Mouse (Mus musculus) MEL (cell line): ENCODE results near the gene Nemf. TPM values are rescaled to one million over a fixed set of nuclear protein-coding genes. Genes with fewer than 3 reads are reported as not detected.

ENCODE experiments used
- DNase-seq: peaks from one replicate; pipeline ENCODE4 v3.0.0; 2011; ENCODE audit warnings: low read depth, low spot score
- H3K27ac ChIP-seq: 2 replicates; pipeline ENCODE4 v1.5.1; 2012; ENCODE audit warnings: low read depth, mild to moderate bottlenecking, control low read depth, low read length, moderate library complexity; ENCODE audit not compliant: control insufficient read depth
- H3K27me3 ChIP-seq, 2 experiments: fragments of 150-350 bp in 1 of 2; sonication (generic) in 1 of 2; 2 replicates each; pipeline ENCODE4 v1.6.1; 2012; ENCODE audit warnings: low read length in 2 of 2, mild to moderate bottlenecking in 2 of 2, improper control_type of control experiment in 1 of 2, moderate library complexity in 1 of 2; ENCODE audit not compliant: insufficient read depth in 2 of 2, control insufficient read depth in 1 of 2
- H3K36me3 ChIP-seq, 2 experiments: 2 replicates each; pipeline ENCODE4 v1.6.1; 2012 to 2014; ENCODE audit warnings: low read length in 2 of 2, improper control_type of control experiment in 1 of 2, inconsistent platforms in 1 of 2, mild to moderate bottlenecking in 1 of 2; ENCODE audit not compliant: insufficient read depth in 2 of 2, control insufficient read depth in 1 of 2
- H3K4me1 ChIP-seq, 2 experiments: fragments of 150-350 bp in 1 of 2; sonication (generic) in 1 of 2; 2 replicates each; pipeline ENCODE4 v1.6.1; 2012; ENCODE audit warnings: low read length in 2 of 2, improper control_type of control experiment in 1 of 2, mild to moderate bottlenecking in 1 of 2; ENCODE audit not compliant: insufficient read depth in 2 of 2, control insufficient read depth in 1 of 2
- H3K4me3 ChIP-seq, 2 experiments: fragments of 150-350 bp in 1 of 2; sonication (generic) in 1 of 2; 2 replicates each; pipeline ENCODE4 v1.5.1; 2012; ENCODE audit warnings: low read depth in 2 of 2, low read length in 2 of 2, mild to moderate bottlenecking in 2 of 2, moderate library complexity in 2 of 2, control low read depth in 1 of 2, improper control_type of control experiment in 1 of 2; ENCODE audit not compliant: control insufficient read depth in 1 of 2, insufficient read depth in 1 of 2
- H3K79me2 ChIP-seq: 2 replicates; pipeline ENCODE4 v1.6.1; 2012; ENCODE audit warnings: mild to moderate bottlenecking, low read length, moderate library complexity; ENCODE audit not compliant: control insufficient read depth, poor library complexity, insufficient read depth
- H3K9ac ChIP-seq: 2 replicates; pipeline ENCODE4 v1.6.1; 2012; ENCODE audit warnings: low read depth, mild to moderate bottlenecking, control low read depth, low read length, moderate library complexity; ENCODE audit not compliant: control insufficient read depth, poor library complexity, severe bottlenecking
- H3K9me3 ChIP-seq: fragments of 150-350 bp; sonication (generic); replicated peaks from 2 replicates; pipeline ENCODE4 v1.6.1; 2012; ENCODE audit warnings: mild to moderate bottlenecking, low read length, improper control_type of control experiment, moderate library complexity; ENCODE audit not compliant: insufficient read depth
- BHLHE40 ChIP-seq: IDR thresholded peaks from 2 replicates; pipeline ENCODE4 v1.6.1; 2012; ENCODE audit warnings: low read depth, mild to moderate bottlenecking, inconsistent platforms, low read length, improper control_type of control experiment, borderline replicate concordance
- CHD1 ChIP-seq: IDR thresholded peaks from 2 replicates; pipeline ENCODE4 v1.6.1; 2012; ENCODE audit warnings: low read depth, mild to moderate bottlenecking, inconsistent platforms, low read length, improper control_type of control experiment
- CHD2 ChIP-seq: IDR thresholded peaks from 2 replicates; pipeline ENCODE4 v1.6.1; 2011; ENCODE audit warnings: low read length, improper control_type of control experiment
- E2F4 ChIP-seq: IDR thresholded peaks from 2 replicates; pipeline ENCODE4 v1.6.1; 2011; ENCODE audit warnings: low read depth, low read length, improper control_type of control experiment, borderline replicate concordance
- ETS1 ChIP-seq: IDR thresholded peaks from 2 replicates; pipeline ENCODE4 v1.6.1; 2012; ENCODE audit warnings: low read depth, mild to moderate bottlenecking, inconsistent platforms, low read length, improper control_type of control experiment, moderate library complexity
- GABPA ChIP-seq: IDR thresholded peaks from 2 replicates; pipeline ENCODE4 v1.6.1; 2012; ENCODE audit warnings: low read depth, mild to moderate bottlenecking, inconsistent platforms, low read length, improper control_type of control experiment, moderate library complexity
- GATA1 ChIP-seq: IDR thresholded peaks from 2 replicates; pipeline ENCODE4 v1.6.1; 2011; ENCODE audit warnings: low read depth, low read length, improper control_type of control experiment
- HCFC1 ChIP-seq: IDR thresholded peaks from 2 replicates; pipeline ENCODE4 v1.6.1; 2012; ENCODE audit warnings: low read depth, mild to moderate bottlenecking, inconsistent platforms, low read length, improper control_type of control experiment, moderate library complexity
- JUND ChIP-seq: IDR thresholded peaks from 2 replicates; pipeline ENCODE4 v1.6.1; 2011; ENCODE audit warnings: low read depth, mild to moderate bottlenecking, improper control_type of control experiment, low read length
- MAFK ChIP-seq: IDR thresholded peaks from 2 replicates; pipeline ENCODE4 v1.6.1; 2011; ENCODE audit warnings: low read depth, mild to moderate bottlenecking, low read length, improper control_type of control experiment, borderline replicate concordance
- MEF2A ChIP-seq: IDR thresholded peaks from 2 replicates; pipeline ENCODE4 v1.6.1; 2014; ENCODE audit warnings: low read depth, mild to moderate bottlenecking, inconsistent platforms, low read length, improper control_type of control experiment; ENCODE audit not compliant: poor library complexity, insufficient replicate concordance, severe bottlenecking; ENCODE audit errors: extremely low read depth
- MYC ChIP-seq: IDR thresholded peaks from 2 replicates; pipeline ENCODE4 v1.6.1; 2011; ENCODE audit warnings: low read depth, mild to moderate bottlenecking, low read length, improper control_type of control experiment, moderate library complexity
- NRF1 ChIP-seq: IDR thresholded peaks from 2 replicates; pipeline ENCODE4 v1.6.1; 2014; ENCODE audit warnings: low read depth, mild to moderate bottlenecking, inconsistent platforms, low read length, improper control_type of control experiment, moderate library complexity; ENCODE audit not compliant: poor library complexity, insufficient read depth, severe bottlenecking
- POLR2A ChIP-seq, 2 experiments: IDR thresholded peaks; 2 replicates each; pipeline ENCODE4 v1.6.1; 2011 to 2012; ENCODE audit warnings: low read length in 2 of 2, mild to moderate bottlenecking in 2 of 2, control low read depth in 1 of 2, improper control_type of control experiment in 1 of 2, low read depth in 1 of 2, moderate library complexity in 1 of 2; ENCODE audit not compliant: control insufficient read depth in 1 of 2, insufficient read depth in 1 of 2, poor library complexity in 1 of 2
- POLR2AphosphoS2 ChIP-seq: IDR thresholded peaks from 2 replicates; pipeline ENCODE4 v1.6.1; 2011; ENCODE audit warnings: low read length, improper control_type of control experiment
- RAD21 ChIP-seq: IDR thresholded peaks from 2 replicates; pipeline ENCODE4 v1.6.1; 2011; ENCODE audit warnings: mild to moderate bottlenecking, low read depth, low read length, improper control_type of control experiment
- RCOR1 ChIP-seq: IDR thresholded peaks from 2 replicates; pipeline ENCODE4 v1.6.1; 2012; ENCODE audit warnings: low read depth, mild to moderate bottlenecking, inconsistent platforms, low read length, improper control_type of control experiment
- TAL1 ChIP-seq: IDR thresholded peaks from 2 replicates; pipeline ENCODE4 v1.6.1; 2012; ENCODE audit warnings: mild to moderate bottlenecking, inconsistent platforms, low read length, moderate library complexity, mixed read lengths
- TCF12 ChIP-seq: IDR thresholded peaks from 2 replicates; pipeline ENCODE4 v1.6.1; 2014; ENCODE audit warnings: low read depth, mild to moderate bottlenecking, inconsistent platforms, low read length, improper control_type of control experiment, moderate library complexity
- UBTF ChIP-seq: IDR thresholded peaks from 2 replicates; pipeline ENCODE4 v1.6.1; 2012; ENCODE audit warnings: low read depth, mild to moderate bottlenecking, inconsistent platforms, low read length, improper control_type of control experiment, moderate library complexity, borderline replicate concordance; ENCODE audit not compliant: insufficient read depth
- ZNF384 ChIP-seq: IDR thresholded peaks from 2 replicates; pipeline ENCODE4 v1.6.1; 2012; ENCODE audit warnings: low read depth, mild to moderate bottlenecking, inconsistent platforms, low read length, improper control_type of control experiment
- polyA plus RNA-seq, 2 experiments: library from polyadenylated mRNA; stranded (reverse) in 1 of 2; unstranded in 1 of 2; fragments of >175 nt in 1 of 2; fragments of >200 nt in 1 of 2; gene quantifications; 2 replicates each; pipeline versions ENCODE4 v1.2.1 to v1.2.4; 2012; ENCODE audit warnings: low replicate concordance in 2 of 2, low read depth in 1 of 2; ENCODE audit not compliant: insufficient read length in 2 of 2, insufficient read depth in 1 of 2, missing spikeins in 1 of 2
- total RNA-seq: library from RNA; depleted of rRNA; stranded (reverse); fragments of 300-350 nt; gene quantifications from 2 replicates; pipeline ENCODE4 v1.2.3, GENCODE M21; 2012

The Nemf gene
- total and polyA plus RNA-seq, 3 experiments = 30.2 to 33.4 TPM; not detected in 1

DNA sequence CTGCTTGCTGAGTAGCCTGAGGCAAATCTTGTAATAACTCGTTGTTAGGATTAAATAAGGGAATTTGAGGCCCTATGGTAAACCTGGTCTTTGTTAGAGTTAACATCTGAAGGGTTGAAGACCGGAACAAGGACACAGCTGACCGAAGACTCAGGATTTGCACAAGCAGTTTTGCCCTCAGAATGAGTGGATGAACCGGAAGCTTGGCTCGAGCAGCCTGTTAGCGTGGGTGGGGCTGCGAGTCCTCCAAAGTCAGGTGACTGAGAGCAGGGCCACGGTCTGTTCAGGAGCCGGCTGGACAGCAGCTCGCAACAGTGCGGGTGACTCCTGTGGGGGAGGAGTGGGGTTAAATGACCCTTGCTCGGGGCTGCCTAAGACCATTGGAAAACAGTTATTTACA is 57.7 kb downstream of the Nemf start:
- Histone ChIP-seq H3K79me2 (peaks cover 18% of the 10 kb centered on the region), H3K9ac (no peak overlapping the region), H3K27me3 (no peaks in the 10 kb centered on the region), H3K27ac (no peak overlapping the region), H3K4me1 (peaks cover 8 to 16% of the 10 kb centered on the region in 2 experiments; a peak in 3 of 4 replicates), H3K36me3 (peaks cover 5 to 13% of the 10 kb centered on the region in 2 experiments), H3K9me3 (no peaks in the 10 kb centered on the region), H3K4me3 (no peak overlapping the region)
- TF ChIP-seq NRF1 (no peak), RCOR1 (no peak), MAFK (no peak), BHLHE40 (no peak), HCFC1 (no peak), ETS1 (no peak), ZNF384 (no peak), RAD21 (no peak), E2F4 (no peak), GATA1 (no peak), MYC (no peak), TAL1 (no peak)
- no peak for DNase-seq

- Histone ChIP-seq H3K36me3 (peaks cover 2 to 15% of the 10 kb centered on the region in 2 experiments), H3K4me1 (peaks cover 8 to 23% of the 10 kb centered on the region in 2 experiments; a peak in 3 of 4 replicates), H3K27ac (no peak overlapping the region), H3K9me3 (no peaks in the 10 kb centered on the region), H3K9ac (no peak overlapping the region), H3K4me3 (no peak overlapping the region), H3K79me2 (peaks cover 18% of the 10 kb centered on the region), H3K27me3 (no peaks in the 10 kb centered on the region)
- no peak for TF ChIP-seq GATA1
- no peak for TF ChIP-seq POLR2AphosphoS2
- no peak for TF ChIP-seq MEF2A
- no peak for TF ChIP-seq TCF12
- no peak for TF ChIP-seq POLR2A (IDR thresholded peaks at IDR 0.05; ENCODE audit: control insufficient read depth in 1 of 2, insufficient read depth in 1 of 2, low read depth in 1 of 2, low read length in 2 of 2, poor library complexity in 1 of 2)
- no peak for TF ChIP-seq GABPA
- no peak for TF ChIP-seq RAD21
- no peak for TF ChIP-seq JUND
- no peak for TF ChIP-seq UBTF
- TF ChIP-seq CHD2 = no peak
- TF ChIP-seq CHD1 = no peak
- DNase-seq = peak; percentile 16
Observed at GRCm38 (mm10) chr12:69298281-69298680, 58.7 kb downstream of the Nemf start.
